Mouse (Mus musculus) thymus, postnatal 25 days (tissue): ENCODE data around the gene Ankrd52.

Source experiments
- DNase-seq: peaks from one replicate; pipeline ENCODE4 v3.0.0; 2022

Ankrd52 gene

GRCm38 (mm10) chr10:128441324-128442119 is 64.6 kb downstream of the Ankrd52 start:
- DNase-seq: no peak

- no peak for DNase-seq
Observed at GRCm38 (mm10) chr10:128442718-128443117, 65.8 kb downstream of the Ankrd52 start.

GRCm38 (mm10) chr10:128444354-128444753 is 67.4 kb downstream of the Ankrd52 start:
- DNase-seq: no peak

- DNase-seq: no peak
Observed at GRCm38 (mm10) chr10:128445407-128445806, 68.5 kb downstream of the Ankrd52 start.

DNA sequence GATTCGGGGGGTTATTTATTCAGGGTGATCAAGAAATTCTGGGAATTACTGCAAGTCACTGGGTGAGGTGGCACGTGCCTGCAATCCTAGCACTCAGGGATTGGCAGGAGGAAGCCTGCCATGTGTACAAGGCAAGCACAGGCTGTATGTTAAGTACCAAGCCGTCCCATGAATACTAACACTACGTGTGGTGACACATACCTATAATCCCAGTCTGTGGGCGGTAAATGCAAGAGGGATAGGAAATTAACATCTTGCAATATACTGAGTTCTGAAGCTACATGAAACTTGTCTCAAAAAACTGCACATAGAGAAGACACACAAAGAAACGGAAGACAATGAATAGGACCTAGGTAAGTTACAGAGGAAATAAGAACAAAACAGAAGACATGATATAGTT is 74.1 kb downstream of the Ankrd52 start:
- DNase-seq: no peak

DNA sequence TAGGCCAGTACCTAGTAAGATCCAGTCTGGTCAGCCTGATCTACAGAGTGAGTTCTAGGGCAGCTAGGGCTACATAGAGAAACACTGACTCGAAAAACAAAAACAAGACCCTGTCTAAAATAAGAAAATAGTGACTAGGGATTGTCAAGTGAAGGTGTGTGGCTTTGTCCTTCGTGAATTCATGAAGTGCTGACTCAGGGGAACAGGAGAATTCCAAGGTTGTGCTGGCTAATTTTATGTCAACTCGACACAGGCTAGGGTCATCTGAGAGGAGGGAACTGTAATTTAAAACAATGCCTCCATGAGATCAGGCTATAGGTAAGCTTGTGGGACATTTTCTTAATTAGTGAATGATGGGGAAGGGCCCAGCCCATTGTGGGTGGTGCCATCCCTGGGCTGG is 77.6 kb downstream of the Ankrd52 start:
- DNase-seq: no peak

DNA sequence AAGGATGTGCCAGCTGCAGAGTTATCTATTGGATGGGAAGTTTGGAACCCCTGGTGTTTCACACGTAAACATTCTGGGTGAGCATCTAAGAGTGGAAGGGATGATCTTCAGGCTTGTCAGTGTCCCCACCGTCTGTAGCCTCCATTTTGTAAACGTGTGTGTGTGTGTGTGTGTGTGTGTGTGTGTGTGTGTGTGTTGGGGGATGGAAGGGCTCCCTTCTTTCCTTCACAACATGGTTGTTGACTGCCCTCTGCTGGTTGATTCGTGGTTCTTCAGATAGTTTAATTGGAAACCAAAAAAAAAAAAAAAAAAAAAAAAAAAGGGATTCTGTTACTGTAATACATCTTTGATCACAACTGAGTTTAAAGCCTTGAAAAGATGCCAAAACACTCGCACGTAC is 78.4 kb downstream of the Ankrd52 start:
- peak; percentile 63 for DNase-seq

GRCm38 (mm10) chr10:128457676-128458075 is 80.8 kb downstream of the Ankrd52 start:
- DNase-seq: no peak
